Mouse (Mus musculus): ENCODE data around the gene Yap1.

Yap1 gene

DNA sequence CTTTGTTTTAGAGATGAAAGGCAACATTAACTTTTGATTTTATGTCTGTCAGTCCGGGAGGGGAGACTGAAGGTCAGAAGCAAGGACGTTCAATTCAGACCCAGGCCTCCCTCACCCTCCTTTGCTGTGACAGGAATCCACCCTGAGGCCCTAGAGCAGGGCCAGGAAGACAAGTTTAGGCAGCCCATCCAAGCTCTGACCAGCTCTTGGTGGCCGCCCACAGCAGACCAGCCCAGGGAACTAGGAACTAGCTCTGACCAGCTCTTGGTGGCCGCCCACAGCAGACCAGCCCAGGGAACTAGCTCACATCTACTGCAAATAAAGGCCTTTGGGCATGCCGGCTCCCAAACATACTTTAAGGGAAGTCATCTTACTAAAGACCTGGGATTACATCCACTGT, 26.8 kb downstream of the Yap1 start:
- no peak for DNase-seq (ENCODE audit: low read depth)

DNA sequence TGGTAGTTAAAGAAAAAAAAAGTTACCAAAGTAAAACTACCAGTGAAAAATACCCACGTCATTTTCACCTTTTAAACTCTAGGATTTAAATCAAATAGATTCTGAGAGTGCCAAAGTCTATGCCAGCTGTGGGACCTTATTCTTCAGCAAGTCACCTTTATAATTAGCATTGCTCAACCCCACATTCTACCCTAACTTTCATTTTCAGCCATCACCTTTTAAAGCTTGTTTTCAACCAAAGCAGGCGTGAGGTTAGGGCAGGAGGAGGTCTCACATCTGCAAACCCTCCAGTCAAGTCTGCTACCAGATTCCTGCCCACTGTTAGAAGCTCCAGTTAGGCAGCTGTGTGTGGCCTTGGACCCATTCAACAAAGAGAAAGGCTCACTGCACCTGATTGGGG, 32.4 kb downstream of the Yap1 start:
- DNase-seq (ENCODE audit: low read depth): no peak

DNA sequence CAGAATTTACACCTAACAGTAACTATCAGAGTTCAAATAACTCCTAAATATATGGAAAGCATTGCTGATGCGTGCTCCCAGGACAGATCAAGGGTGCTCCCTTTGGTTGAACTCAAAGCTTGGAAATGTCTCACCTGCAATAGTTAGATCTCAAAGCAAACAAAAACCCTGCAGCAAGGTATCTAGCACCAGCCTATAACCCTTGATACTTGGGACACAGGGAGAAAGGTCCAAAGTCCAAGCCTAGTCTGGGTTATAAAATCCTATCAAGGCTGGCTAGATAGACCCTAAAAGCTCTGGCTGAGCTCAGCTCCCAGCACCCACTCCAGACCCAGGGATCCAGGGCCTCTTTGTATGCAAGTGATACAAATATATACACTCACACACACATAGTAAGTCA, 36.4 kb downstream of the Yap1 start:
- DNase-seq (ENCODE audit: low read depth): no peak

DNA sequence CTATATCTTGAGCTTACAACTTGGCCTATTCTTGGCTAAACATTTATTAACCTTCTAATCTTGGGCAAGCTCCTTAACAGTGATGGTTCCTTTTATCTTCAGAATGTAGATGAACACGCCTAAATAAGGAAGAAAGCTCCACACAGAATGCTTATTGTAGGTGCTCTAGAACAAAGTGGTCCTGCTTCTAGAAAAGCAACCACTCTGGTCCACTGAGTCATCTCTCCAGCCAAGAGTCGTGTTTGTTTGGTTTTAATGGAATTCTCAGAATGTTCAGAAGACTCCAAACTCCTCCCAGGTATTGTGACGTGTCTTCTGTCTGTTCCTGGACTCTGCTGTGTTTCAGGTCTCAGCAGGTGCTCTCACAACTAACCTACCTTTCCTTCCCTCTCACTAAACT, 38.8 kb downstream of the Yap1 start:
- DNase-seq (ENCODE audit: low read depth): no peak

DNA sequence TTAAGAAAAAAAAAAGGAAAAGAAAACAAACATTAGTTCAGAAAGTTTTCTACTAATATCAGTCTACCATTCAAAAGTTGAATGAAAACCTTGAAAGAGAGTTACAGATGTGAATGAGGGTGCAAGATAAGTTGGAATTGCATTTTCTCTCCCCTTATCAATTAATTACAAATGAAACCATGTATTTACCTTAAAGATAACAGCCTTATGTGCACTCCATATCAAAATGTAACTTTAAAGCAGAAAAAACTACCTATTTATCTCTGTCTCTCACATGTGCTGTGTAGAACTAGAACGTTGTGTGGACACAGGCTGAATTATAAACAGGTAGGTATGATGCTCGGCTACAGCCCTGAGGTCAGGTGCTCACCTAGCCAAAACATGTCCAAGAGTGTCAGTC, 40.5 kb downstream of the Yap1 start:
- DNase-seq (ENCODE audit: low read depth): no peak

DNA sequence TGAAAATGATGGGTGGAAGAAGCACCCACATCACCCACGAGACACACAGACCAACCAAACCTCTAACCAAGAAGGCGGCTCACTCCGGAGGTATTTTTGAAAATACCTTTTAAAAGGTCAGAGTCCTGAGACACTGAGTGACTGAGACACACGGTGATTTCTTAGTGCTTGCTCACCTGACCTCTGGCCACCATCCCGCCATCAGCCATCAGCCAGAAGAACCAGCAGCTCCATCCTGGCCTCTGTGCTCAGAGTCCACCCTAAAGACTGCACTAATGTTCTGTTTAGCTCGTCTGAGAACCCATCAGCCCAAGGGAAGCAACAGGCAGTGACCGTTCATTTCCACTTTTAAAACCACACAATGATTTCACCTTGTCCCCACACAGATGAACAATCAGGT, 41.5 kb downstream of the Yap1 start:
- DNase-seq (ENCODE audit: low read depth): no peak

DNA sequence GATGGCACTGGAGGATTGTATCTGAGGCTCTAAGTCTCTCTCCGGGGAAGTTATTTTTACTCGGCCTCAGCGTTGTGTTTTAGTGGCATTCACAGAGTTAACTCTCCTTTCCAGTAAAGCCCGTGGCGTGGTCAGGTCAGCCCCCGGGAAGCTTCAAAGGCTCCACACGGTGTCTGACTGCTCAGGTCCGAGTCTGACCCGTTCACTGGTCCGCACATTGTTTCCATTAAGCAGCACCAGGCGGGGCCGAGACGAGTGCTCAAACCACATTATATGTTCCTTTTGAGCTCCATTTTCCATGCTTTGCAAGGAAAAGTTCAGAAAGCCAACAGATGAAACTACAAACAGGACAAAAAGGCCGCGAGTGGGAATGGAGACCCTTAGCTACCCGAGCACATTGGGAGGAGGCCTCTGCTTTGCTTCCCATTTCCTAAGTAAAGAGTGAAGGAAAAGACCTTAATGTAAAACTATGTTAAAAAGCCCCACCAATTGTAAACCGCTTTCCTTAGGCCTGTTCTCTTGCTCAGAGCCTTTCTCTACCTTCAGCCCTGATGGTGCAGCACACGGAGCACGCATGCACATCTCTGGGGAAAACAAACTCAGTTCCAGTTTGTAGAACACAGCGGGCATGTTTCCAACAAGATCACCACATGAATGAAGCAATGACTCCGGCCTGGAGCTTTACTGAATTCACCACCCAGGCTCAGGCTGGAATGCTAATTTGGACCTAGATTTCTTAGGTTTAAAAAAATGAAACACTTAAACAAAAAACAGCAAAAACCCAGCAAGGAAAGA, 42.8 kb downstream of the Yap1 start:
- DNase-seq (ENCODE audit: low read depth): no peak

DNA sequence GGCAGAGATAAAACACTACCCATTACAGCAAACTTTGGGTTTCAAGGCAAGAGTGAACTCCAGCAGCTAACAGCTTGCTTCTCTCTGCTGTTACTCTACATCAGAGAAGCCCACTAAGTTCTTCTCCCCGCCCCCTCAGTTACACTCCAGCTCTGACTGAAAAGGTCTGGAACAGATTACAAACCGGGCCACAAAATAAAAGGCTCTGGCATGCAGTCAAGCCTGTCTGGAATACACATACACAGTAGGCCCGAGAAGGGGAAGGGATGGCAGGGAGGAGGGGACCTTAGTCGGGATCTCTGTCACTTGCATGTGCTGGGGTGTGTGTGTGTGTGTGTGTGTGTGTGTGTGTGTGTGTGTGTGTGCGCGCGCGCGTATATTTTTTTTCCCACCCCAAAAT, 44.0 kb downstream of the Yap1 start:
- no peak for DNase-seq (ENCODE audit: low read depth)

DNA sequence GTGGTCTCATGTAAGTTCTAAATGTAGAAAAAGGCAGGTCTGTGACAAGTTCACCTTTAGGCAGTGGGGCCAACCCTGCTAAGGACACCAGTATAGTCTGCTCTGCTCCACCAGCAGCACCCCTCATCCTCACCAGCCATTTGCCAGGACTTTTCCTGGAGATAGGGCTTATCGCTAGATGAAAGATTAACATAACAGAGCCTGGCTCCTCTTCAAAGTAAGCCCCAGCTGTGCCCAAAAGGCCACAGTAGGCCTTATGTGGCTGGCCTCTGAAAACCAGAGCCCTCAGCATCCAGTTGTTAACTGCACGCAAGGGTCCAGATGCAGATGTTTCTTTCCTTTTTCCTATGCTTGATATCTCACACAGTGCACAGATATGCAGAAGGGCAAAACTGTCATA, 45.1 kb downstream of the Yap1 start:
- DNase-seq (ENCODE audit: low read depth): no peak

DNA sequence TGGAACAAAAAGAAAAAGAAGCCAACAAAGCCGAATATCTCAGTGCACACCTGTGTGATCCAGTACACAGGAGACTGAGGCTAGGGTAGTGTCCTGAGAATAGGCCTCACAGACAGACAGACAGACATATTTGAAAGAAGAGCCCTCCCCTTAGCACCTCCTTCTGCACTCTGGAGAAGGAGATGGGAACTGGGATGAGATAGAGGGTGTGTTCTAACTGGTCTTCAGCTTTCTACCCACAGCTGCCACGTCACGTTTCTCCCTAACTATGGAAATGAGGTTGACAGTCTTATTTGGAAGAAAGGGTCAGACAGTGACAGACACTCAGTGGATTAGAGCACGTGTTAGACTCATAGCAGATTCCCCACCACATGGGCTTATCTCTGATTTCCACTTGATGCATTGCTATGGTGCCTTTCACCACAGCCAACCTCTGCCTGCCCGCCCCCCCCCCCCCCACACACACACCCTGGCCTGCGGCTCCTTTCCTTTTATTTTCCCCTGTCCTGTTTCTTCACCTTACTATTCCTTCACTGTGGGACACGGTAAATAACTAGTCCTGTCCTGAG, 46.3 kb downstream of the Yap1 start:
- no peak for DNase-seq (ENCODE audit: low read depth)

DNA sequence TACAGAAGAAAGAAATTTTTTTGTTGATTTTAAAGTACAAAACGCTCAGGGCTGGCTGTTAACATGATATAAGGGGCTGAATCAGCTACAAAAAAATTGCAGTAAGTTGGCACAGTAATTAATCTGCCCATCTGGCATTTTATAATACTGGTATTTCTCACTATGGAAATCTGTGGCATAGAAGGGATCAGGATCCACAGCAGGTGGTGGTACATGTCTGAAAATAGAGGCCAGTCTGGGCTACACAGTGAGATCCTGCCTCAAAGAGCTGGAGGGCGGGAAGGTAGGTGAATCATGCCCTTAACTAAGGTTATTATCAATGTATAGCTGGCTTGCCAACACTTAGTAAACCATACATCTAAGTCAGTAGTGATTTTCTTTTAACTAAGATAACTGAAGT, 47.0 kb downstream of the Yap1 start:
- DNase-seq (ENCODE audit: low read depth): no peak

DNA sequence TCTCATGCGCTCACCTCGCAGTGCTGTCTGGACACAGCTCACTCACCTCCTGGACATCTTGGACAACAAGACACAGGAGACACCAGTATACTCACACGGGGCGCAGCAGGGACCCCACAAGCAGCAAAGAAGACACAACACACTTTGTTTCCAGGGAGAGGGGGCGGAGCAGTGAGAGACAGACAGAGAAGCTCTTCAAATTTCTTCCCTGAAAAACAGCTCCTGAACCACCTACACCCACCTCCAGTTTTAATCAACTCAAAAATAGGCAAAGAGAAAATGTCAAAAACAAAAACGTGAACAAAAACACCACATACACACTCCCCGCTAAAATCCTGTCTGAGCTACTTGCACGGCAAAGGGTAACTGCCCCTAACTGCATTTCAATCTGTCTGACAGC, 48.0 kb downstream of the Yap1 start:
- no peak for DNase-seq (ENCODE audit: low read depth)

DNA sequence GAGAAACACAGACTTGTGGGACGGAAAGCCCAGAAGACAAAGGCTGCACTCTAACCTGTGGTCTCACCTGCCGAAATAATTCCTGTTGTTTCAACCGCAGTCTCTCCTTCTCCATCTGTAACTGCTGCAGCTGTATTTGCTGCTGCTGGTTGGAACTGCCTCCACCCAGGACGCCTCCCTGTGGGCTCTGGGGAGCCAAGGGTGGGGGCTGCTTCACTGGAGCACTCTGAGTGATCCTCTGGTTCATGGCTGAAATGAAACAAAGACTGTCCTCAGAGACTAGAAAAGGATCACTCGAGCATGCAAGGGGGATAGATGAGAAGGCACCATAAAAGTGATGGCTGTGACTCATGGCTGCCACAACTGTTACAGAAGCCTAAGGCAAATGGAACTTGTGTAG, 51.5 kb downstream of the Yap1 start:
- no peak for DNase-seq (ENCODE audit: low read depth)

DNA sequence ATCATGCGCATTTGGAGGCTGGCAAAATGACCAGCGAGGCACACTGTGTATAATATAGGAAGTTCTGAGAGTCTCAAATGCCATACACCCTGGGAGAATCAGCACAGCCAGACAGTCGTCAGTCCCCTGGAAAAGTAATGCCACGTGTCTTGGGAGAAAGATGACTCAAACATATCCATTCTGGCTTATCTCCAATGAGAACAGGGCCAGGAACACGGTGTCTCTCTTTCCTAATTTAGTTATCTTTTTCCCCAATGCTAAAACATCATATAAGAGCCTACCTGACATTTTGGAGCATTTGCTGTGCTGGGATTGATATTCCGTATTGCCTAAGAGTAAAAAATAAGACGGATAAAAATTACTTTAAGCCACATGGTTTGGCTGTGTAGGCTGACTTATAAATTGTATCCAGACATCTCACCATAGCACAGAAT, 54.2 kb downstream of the Yap1 start:
- DNase-seq (ENCODE audit: low read depth): no peak

DNA sequence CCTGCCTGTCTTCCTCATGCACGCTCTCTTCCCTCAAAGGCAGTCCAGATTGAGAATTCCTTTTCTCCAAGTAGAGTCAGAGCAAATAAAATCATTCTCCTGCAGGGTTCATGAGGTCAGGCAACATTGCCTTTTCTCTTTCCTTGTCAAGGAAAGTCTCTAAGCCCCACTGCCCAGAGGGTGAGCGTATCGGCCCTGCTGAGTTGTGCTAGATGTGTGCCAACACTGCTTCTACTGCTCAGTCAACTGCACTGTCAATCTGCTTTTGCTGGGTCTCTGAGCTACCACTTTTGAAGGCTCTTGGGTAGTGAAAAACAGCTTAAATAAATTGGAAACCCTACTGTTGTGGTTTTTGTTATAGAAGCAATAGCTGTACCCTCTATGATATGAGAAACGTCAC, 56.5 kb downstream of the Yap1 start:
- no peak for DNase-seq (ENCODE audit: low read depth)

DNA sequence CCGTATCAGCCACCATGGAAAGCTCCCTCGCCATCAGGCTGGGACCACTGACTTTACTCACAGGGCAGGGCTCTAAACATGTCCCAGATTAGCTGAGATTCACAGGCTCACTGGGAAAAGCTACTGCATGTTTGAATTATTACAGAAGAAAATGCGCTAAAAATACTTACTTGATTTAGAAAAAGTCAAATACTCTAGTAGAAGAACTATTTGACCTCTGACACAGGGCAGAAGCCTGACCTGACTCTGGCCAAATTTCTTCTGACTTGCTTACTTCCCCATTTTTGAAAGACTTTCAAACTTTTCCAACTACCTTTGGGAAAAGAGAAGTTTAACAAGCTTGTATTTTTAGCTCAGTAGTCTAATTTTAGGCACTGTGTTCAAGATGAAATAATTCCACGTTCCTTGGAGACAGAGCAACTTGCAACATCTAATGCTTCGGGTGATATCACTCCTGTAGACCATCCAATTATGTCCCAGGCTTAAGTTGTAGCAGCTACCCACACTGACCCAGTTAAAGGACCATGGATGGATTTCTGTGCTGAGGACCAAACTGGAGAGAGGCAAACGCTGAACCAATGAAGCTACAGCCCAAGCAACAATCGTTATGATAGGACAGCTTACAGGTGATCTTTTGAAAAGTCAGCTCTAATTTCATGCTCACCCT, 60.5 kb downstream of the Yap1 start:
- DNase-seq (ENCODE audit: low read depth): no peak

DNA sequence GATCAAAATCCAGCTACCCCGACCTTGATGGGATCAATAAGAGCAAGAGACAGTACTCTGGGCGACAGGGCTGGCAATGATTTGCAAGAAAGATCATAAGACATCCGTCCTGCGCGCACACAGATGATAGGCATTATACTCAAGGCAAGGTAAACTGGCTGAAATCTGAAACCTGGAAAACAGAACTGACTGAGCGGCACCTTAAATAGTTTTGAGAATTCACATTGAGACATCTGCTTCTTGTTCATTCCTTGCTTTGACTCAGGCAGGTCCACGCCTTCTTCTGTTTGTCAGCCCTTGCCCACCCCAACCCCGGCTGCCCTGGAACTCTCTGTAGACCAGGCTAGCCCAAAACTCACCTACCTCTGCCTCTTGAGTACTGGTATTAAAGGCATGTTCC, 61.7 kb downstream of the Yap1 start:
- no peak for DNase-seq (ENCODE audit: low read depth)

DNA sequence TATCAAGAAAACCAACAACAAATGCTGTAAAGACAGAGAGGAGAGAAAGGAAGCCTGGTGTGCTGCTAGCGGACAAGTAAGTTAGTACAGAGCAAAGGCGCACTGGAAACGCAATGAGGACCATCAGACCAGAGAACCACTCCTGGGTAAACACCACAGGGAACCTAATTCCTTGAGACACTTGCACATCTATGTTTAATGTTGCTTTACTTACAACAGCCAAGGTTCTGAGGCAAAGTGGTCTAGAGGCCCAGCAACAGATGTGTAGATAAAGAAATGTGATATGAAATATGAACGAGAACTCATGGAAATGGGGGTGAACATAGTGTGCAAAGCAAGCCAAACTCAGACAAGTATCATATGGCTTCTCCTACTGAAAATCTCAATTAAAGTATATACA, 64.3 kb downstream of the Yap1 start:
- no peak for DNase-seq (ENCODE audit: low read depth)

DNA sequence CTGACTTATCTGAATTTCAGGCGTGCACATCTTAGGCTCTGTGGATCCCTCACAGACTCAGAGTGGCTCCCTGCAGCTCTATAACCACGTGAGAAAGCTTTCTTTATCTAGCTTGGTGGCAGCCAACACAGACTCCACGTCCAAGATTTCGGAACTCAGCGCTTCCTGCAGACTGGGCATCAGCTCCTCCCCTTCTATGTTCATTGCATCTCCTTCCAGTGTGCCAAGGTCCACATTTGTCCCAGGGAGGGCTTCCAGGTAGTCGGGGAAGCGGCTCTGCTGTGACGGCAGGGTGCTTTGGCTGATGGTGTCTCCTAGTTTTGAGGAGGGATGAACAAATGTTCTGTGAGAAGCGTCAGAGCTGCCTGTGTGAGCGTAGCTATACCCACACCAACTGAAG, 70.0 kb downstream of the Yap1 start:
- DNase-seq (ENCODE audit: low read depth): no peak

DNA sequence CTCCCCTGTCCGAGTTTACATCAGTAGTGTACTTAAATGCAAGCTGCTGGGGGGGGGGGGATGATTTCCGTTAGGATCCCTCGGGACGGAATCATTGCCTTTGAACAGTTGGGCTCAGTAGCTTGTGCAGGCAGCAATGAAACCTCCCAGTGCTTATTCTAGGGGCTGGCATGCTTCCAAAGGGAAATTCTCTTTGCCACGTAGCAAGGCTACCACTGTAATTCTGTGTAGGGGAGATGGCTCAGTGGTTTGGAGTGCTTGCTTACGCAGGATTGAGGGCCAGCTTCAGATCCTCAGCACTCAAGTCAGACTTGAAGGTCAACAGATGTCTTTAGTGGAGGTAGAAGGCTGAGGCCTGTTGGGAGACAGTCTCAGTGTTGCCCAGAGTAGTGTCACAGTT, 74.8 kb downstream of the Yap1 start:
- no peak for DNase-seq (ENCODE audit: low read depth)

DNA sequence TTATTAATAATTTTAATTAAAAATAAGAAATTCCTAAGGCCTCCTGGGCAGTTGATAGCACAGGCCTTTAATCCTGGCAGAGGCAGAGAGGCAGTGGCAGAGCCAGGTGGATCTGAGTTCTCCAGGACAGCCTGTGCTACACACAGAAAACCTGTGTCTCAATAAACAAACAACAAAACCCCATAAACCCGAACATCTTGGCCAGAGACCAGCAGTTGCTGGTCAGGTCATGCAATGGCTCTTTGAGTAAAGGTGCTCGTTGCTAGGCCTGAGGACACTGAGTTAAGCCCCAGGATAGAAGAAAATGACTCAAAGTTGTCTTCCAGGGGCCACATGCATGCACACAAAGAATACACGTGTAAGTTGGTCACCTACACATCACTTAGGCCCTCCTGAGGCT, 75.5 kb downstream of the Yap1 start:
- no peak for DNase-seq (ENCODE audit: low read depth)

DNA sequence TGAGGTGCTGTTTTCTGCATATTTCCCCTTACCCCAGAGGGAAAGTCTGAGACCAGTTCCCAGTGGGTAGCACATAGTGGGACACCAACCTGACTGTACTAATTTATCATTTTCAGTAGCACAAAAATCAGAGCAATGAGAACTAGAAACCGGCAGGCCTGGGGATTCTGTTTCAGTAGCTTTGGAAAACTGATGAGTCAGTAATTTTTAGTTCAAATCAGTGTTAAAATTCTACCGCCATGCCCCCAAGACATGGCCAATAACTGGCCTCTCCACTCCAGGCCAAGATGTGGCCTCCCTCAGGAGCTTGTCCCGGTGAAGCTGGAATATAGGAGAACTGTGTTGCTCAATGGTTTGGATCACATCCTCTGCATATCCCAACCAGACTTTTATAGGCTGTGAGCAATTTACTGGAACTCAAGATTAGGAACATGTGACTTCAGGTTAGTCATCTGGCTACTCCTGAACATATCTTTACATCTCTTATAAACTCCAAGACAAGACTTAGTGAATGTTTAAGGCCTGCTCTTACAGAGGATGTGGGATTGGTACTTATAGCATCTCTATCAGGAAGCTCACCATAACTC, 76.1 kb downstream of the Yap1 start:
- no peak for DNase-seq (ENCODE audit: low read depth)

DNA sequence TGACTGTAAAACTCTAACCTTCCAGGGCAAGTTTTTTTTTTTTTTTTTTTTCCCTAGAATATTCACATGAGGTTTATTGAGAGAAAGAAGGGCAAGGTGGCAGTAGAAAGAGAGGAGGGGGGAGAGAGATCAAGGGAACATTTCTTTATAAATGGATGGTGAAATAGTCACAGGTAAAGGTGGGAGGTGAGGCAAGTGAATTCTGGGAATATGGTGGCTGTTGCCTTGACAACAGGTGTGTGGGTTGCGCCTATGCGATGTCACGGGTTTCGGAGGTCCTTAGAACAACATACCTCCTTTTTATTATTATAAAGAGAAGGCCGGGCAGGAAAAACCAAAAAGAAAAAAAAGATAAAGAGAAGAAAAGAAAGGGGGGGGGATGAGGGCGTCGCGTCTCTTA, 89.5 kb downstream of the Yap1 start:
- no peak for DNase-seq (ENCODE audit: low read depth)
